Mouse (Mus musculus) spleen, postnatal 0 days (tissue): ENCODE data around the gene Ubfd1. TPM values are rescaled to one million over a fixed set of nuclear protein-coding genes. Genes with fewer than 3 reads are reported as not detected.

Source experiments
- polyA plus RNA-seq: library from polyadenylated mRNA; unstranded; fragments of >200 nt; fragmentation: Nextera tagmentation; extraction: Ambion mirVana; gene quantifications from 2 replicates; pipeline ENCODE4 v1.2.1, GENCODE M21; 2015

Ubfd1 gene
- polyA plus RNA-seq: 14.5 and 18.5 TPM in 2 replicates

DNA sequence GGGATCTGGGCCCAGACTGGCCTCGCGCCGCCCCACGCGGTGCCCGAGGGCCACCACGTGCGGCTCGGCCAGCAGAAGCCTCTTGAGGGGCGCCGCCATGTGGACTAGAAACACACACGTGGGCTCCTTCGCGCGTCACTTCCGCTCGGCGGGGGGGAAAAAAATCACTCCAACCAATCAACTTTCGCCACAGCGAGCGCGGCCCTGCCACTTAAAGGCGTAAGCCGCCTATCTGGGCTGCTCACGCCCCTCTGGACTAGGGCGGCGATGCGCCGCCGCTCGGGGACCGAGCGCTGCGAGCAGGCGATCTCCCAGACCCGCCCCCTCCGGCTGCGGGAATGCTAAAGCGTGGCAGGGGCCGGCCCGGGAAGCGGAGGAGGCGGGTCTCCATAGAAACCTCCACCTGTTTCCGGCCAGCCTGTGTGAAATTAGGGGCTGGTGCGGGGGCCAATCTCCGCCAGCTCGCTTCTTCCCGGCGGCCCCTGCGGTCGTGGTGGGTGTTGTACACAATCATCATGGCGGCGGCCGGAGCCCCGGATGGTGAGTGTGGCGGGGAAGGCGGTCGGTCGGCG is at the start of gene Ubfd1, which contains the start of gene Ears2:
TSS of gene Ubfd1 (plus strand) at position 231 of the 572 bp plus-strand sequence.
TSS of gene Ears2 (minus strand) at position 319 of the 572 bp plus-strand sequence.

GRCm38 (mm10) chr7:122020667-122021354 is 46.2 kb upstream of the Ubfd1 start, which contains the start of gene Gga2:
Gene Gga2, minus strand, starts transcription at chr7:122021222.

DNA sequence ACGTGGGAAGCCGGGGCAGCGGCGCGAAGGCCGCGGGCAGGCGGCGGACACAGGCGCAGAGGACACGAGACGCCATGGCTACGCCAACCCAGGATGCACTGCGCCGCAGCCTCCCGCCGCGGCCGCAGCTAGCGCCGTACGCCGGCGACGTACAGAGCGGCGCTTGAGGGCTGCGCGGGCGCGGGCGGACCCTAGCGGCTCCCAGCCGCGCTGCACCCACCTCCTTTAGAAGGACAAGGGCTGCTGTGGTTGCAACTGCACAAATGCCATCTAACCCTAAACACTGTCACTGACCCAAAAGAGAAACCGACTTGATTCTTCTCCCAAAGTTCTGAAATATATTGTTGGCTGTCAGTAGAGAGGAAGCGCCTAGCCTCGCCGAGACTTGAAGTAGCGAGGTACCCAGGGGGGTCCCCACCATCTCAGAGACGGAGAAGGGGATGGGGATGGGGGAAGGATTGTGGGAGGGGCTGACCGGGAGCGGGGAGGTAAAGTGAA is 34.8 kb downstream of the Ubfd1 start, which contains the start of gene Ndufab1:
TSS of gene Ndufab1 (minus strand) at position 140 of the 498 bp plus-strand sequence.

Other genes with a start within 250 kb of the Ubfd1 start
- gene Scnn1b, start 202.1 kb upstream of the Ubfd1 start, polyA plus RNA-seq: not detected in 2 replicates
- gene Cog7, start 85.5 kb upstream of the Ubfd1 start, polyA plus RNA-seq: 10.3 and 12.1 TPM in 2 replicates
- gene Gga2, start 46.0 kb upstream of the Ubfd1 start, polyA plus RNA-seq: 28.3 and 31.9 TPM in 2 replicates
- gene Ears2, start 88 bp downstream of the Ubfd1 start, polyA plus RNA-seq: 5.1 and 5.8 TPM in 2 replicates
- gene Ndufab1, start 34.7 kb downstream of the Ubfd1 start, polyA plus RNA-seq: 427 and 451 TPM in 2 replicates
- gene Palb2, start 65.8 kb downstream of the Ubfd1 start, polyA plus RNA-seq: 17.4 and 17.5 TPM in 2 replicates
- 53.7 and 62.2 TPM in 2 replicates for gene Dctn5, start 65.9 kb downstream of the Ubfd1 start, polyA plus RNA-seq
- 103 and 112 TPM in 2 replicates for gene Plk1, start 92.3 kb downstream of the Ubfd1 start, polyA plus RNA-seq
- 0.05 TPM in 1 of 2 replicates, not detected in the other for gene Ern2, start 119.0 kb downstream of the Ubfd1 start, polyA plus RNA-seq
- gene Chp2, start 152.3 kb downstream of the Ubfd1 start, polyA plus RNA-seq: 2.3 and 3.2 TPM in 2 replicates
- gene Prkcb, start 221.6 kb downstream of the Ubfd1 start, polyA plus RNA-seq: 19.9 and 30.5 TPM in 2 replicates